Mouse (Mus musculus) ES-Bruce4 (cell line): ENCODE data around the gene Agtrap. TPM values are rescaled to one million over a fixed set of nuclear protein-coding genes. Genes with fewer than 3 reads are reported as not detected.
"Not testable (repeated sequence)": the region's sequence is repeated elsewhere in the genome, so short reads cannot be mapped to it uniquely, and the experiment has no call there.

Source experiments
- H3K27ac ChIP-seq: 2 replicates; pipeline ENCODE4 v1.5.1; 2012; ENCODE audit warnings: low read length, inconsistent platforms; ENCODE audit not compliant: insufficient read depth
- H3K27me3 ChIP-seq: 2 replicates; pipeline ENCODE4 v1.6.1; 2012; ENCODE audit warnings: mild to moderate bottlenecking, low read length, inconsistent platforms; ENCODE audit not compliant: control insufficient read depth, poor library complexity, insufficient read depth, severe bottlenecking
- H3K36me3 ChIP-seq: 2 replicates; pipeline ENCODE4 v1.6.1; 2012; ENCODE audit warnings: inconsistent platforms, mild to moderate bottlenecking, low read length, moderate library complexity; ENCODE audit not compliant: control insufficient read depth, poor library complexity, insufficient read depth, severe bottlenecking
- H3K4me1 ChIP-seq: one replicate; pipeline ENCODE4 v1.8.1; 2011; ENCODE audit warnings: low read length; ENCODE audit not compliant: control insufficient read depth, insufficient read depth
- H3K4me3 ChIP-seq: 2 replicates; pipeline ENCODE4 v1.5.1; 2011; ENCODE audit warnings: low read depth, mild to moderate bottlenecking, low read length
- H3K9ac ChIP-seq: 2 replicates; pipeline ENCODE4 v1.6.1; 2012; ENCODE audit warnings: low read depth, mild to moderate bottlenecking, inconsistent platforms; ENCODE audit not compliant: poor library complexity, severe bottlenecking
- H3K9me3 ChIP-seq: replicated peaks from 2 replicates; pipeline ENCODE4 v1.6.1; 2012; ENCODE audit warnings: mild to moderate bottlenecking, low read length, inconsistent platforms; ENCODE audit not compliant: control insufficient read depth, poor library complexity, insufficient read depth, severe bottlenecking
- CTCF ChIP-seq: IDR thresholded peaks from one replicate; pipeline ENCODE4 v1.8.1; 2011; ENCODE audit warnings: low read depth, low read length
- EP300 ChIP-seq: IDR thresholded peaks from 2 replicates; pipeline ENCODE4 v1.6.1; 2011; ENCODE audit warnings: low read depth, low read length; ENCODE audit not compliant: insufficient read depth
- POLR2A ChIP-seq: IDR thresholded peaks from one replicate; pipeline ENCODE4 v1.8.1; 2011; ENCODE audit warnings: low read length; ENCODE audit not compliant: insufficient read depth
- polyA plus RNA-seq: library from polyadenylated mRNA; stranded (reverse); fragments of >200 nt; gene quantifications from 2 replicates; pipeline ENCODE4 v1.2.4, GENCODE M21; 2011; ENCODE audit warnings: low read depth; ENCODE audit not compliant: missing spikeins, insufficient read depth, insufficient read length

The Agtrap gene
- polyA plus RNA-seq, 1 experiment, result 48.2 TPM

- H3K27me3 ChIP-seq, result no peaks in the 10 kb centered on the region
- no peaks in the 10 kb centered on the region for H3K9me3 ChIP-seq
- H3K4me1 ChIP-seq, result no peaks in the 10 kb centered on the region
- no peak overlapping the region for H3K4me3 ChIP-seq
- TF ChIP-seq CTCF, result no peak
- no peak for TF ChIP-seq EP300
- TF ChIP-seq POLR2A, result no peak
- H3K36me3 ChIP-seq, result peaks cover 7% of the 10 kb centered on the region; the same call in 1 of the 2 replicates
- H3K9ac ChIP-seq, result no peak overlapping the region
- no peak overlapping the region for H3K27ac ChIP-seq
Measured at GRCm38 (mm10) chr4:148051886-148052285, 35.9 kb downstream of the Agtrap start.

GRCm38 (mm10) chr4:148051046-148051776 lies 36.6 kb downstream of the Agtrap start:
- Histone ChIP-seq H3K36me3 (peaks cover 7% of the 10 kb centered on the region; the same call in 1 of the 2 replicates), H3K27ac (no peak overlapping the region), H3K4me3 (no peak overlapping the region), H3K27me3 (no peaks in the 10 kb centered on the region), H3K9ac (no peak overlapping the region), H3K4me1 (no peaks in the 10 kb centered on the region), H3K9me3 (no peaks in the 10 kb centered on the region)
- TF ChIP-seq CTCF (no peak), EP300 (no peak), POLR2A (no peak)

GRCm38 (mm10) chr4:148050396-148050914 lies 37.4 kb downstream of the Agtrap start:
- not testable (repeated sequence) for H3K9ac ChIP-seq, H3K4me3 ChIP-seq, H3K4me1 ChIP-seq, H3K9me3 ChIP-seq, H3K36me3 ChIP-seq, H3K27ac ChIP-seq, H3K27me3 ChIP-seq

- Histone ChIP-seq H3K4me1 (no peaks in the 10 kb centered on the region), H3K27ac (no peak overlapping the region), H3K36me3 (peaks cover 12% of the 10 kb centered on the region; the same call in 1 of the 2 replicates), H3K27me3 (no peaks in the 10 kb centered on the region), H3K4me3 (no peak overlapping the region), H3K9me3 (no peaks in the 10 kb centered on the region), H3K9ac (no peak overlapping the region)
- TF ChIP-seq POLR2A (no peak), EP300 (no peak), CTCF (no peak)
Measured at GRCm38 (mm10) chr4:148046450-148047031, 41.3 kb downstream of the Agtrap start.

GRCm38 (mm10) chr4:148044113-148044512 lies 43.7 kb downstream of the Agtrap start:
- H3K36me3 ChIP-seq, result peaks cover 11% of the 10 kb centered on the region; the same call in 1 of the 2 replicates

GRCm38 (mm10) chr4:148043327-148043726 lies 44.5 kb downstream of the Agtrap start:
- not testable (repeated sequence) for H3K9ac ChIP-seq, H3K4me3 ChIP-seq, H3K4me1 ChIP-seq, H3K27me3 ChIP-seq, H3K27ac ChIP-seq, H3K9me3 ChIP-seq
- H3K36me3 ChIP-seq, result peaks cover 11% of the 10 kb centered on the region; the same call in 1 of the 2 replicates

More at GRCm38 (mm10) chr4:148044113-148044512, 43.7 kb downstream of the Agtrap start:
- no peak overlapping the region for H3K4me3 ChIP-seq
- no peak overlapping the region for H3K9ac ChIP-seq
- no peaks in the 10 kb centered on the region for H3K27me3 ChIP-seq
- no peaks in the 10 kb centered on the region for H3K9me3 ChIP-seq
- H3K27ac ChIP-seq, result no peak overlapping the region
- peaks cover 5% of the 10 kb centered on the region for H3K4me1 ChIP-seq
- TF ChIP-seq POLR2A, result no peak
- TF ChIP-seq EP300, result no peak
- no peak for TF ChIP-seq CTCF
